Mouse (Mus musculus): ENCODE measurements at regions not wholly inside any gene's neighbourhood (a gene's known extent, or its start where the extent isn't known, plus 50 kb on each side); places are given as distances from the start of the nearest gene placed in this dataset.

- no peak for TF ChIP-seq CTCF (IDR thresholded peaks at IDR 0.05; ENCODE audit: borderline replicate concordance, extremely low read depth, insufficient read depth, insufficient read length)
- TF ChIP-seq POLR2A (IDR thresholded peaks at IDR 0.05; ENCODE audit: borderline replicate concordance, extremely low read depth, insufficient read depth, insufficient read length, poor library complexity, severe bottlenecking), result no peak
Measured at GRCm38 (mm10) chr9:87574250-87574864, 156.7 kb downstream of the Tbx18 start.
